Mouse (Mus musculus): ENCODE results near the gene Peli2. TPM values are rescaled to one million over a fixed set of nuclear protein-coding genes. Genes with fewer than 3 reads are reported as not detected.

Peli2 gene
- polyA plus RNA-seq, 1 experiment from 2014 or later: 6.3 TPM

DNA sequence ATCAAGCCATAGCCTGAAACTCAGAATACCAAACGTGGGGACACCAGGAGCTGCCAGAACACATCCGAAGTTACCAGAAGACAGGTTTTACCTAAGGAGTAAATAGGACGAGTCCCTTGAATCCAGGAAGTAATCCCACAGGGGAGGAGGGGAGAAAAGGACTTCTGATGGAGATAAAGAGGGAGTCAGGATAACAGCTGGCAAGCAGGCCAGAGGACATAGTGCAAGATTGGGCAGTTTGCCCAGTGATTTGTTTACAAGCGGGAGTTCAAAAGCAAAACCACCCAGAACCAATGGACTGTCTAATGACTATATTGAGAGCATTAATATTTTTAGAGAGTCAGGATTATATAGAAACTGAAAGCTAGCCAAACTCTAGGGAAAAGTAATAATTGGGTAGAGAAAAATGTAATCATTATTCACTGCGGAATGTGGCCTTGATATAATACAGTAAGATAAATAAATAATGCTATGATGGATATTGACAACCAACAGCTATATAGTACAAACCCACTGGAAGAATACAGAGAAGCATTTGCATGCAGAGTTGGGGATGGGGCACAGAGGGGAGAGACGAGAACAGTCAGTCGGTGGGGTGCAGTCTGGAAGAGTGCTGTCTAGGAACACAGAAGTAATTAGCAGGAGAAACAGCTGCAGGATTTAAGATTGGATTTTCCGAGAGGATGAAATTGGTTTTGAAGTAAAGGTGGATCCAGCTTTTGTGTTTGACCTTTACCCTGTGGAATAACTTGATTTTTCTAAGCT, 77.7 kb downstream of the Peli2 start:
- no peak for ATAC-seq (ENCODE audit: insufficient read depth, low FRiP score)
- Histone ChIP-seq H3K9me3 (replicated peaks; ENCODE audit: control insufficient read depth, low read length) (no peaks in the 10 kb centered on the region), H3K4me1 (ENCODE audit: control insufficient read depth, insufficient read depth, low read length) (peaks cover 35% of the 10 kb centered on the region), H3K27me3 (ENCODE audit: control insufficient read depth, insufficient read depth, low read length) (no peaks in the 10 kb centered on the region), H3K27ac (ENCODE audit: low read length) (no peak overlapping the region), H3K4me3 (replicated peaks; ENCODE audit: low read length) (no peak overlapping the region), H3K4me2 (ENCODE audit: low read depth, low read length) (no peak overlapping the region), H3K36me3 (ENCODE audit: control insufficient read depth, insufficient read depth, low read length) (no peaks in the 10 kb centered on the region), H3K9ac (ENCODE audit: low read length) (no peak overlapping the region)
- 45% methylated on average over 8 of the region's 8 CpGs for WGBS

GRCm38 (mm10) chr14:48198957-48199356, 78.3 kb downstream of the Peli2 start:
- Histone ChIP-seq H3K9ac (ENCODE audit: low read length) (no peak overlapping the region), H3K4me2 (ENCODE audit: low read depth, low read length) (no peak overlapping the region), H3K36me3 (ENCODE audit: control insufficient read depth, insufficient read depth, low read length) (no peaks in the 10 kb centered on the region), H3K4me3 (replicated peaks; ENCODE audit: low read length) (no peak overlapping the region), H3K4me1 (ENCODE audit: control insufficient read depth, insufficient read depth, low read length) (peaks cover 35% of the 10 kb centered on the region), H3K9me3 (replicated peaks; ENCODE audit: control insufficient read depth, low read length) (no peaks in the 10 kb centered on the region), H3K27ac (ENCODE audit: low read length) (peak overlapping the region; percentile 10; the same call in 1 of the 2 replicates), H3K27me3 (ENCODE audit: control insufficient read depth, insufficient read depth, low read length) (no peaks in the 10 kb centered on the region)
- WGBS: 59% methylated on average over 16 of the region's 16 CpGs
- no peak for ATAC-seq (ENCODE audit: insufficient read depth, low FRiP score)

DNA sequence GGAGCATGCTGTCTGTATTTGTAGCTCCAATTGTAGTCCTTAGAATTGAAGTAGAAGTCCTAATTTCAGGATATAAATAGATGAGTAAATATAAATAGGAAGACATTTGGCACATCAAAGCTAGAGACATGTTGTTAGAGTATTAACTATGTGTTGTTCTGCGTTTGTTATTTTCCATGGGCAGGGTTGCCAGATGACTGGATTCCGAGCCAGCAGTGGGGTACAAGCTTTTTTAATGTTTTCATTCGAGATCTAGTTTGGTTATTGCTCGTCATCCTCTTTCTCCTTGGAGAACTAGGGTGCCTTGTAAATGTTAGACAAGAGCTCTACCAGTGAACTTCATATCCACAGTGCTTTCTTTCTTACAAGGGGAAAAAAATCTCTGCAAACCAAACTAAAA, 78.9 kb downstream of the Peli2 start:
- no peak overlapping the region for H3K4me3 ChIP-seq (replicated peaks; ENCODE audit: low read length)
- H3K36me3 ChIP-seq (ENCODE audit: control insufficient read depth, insufficient read depth, low read length): no peaks in the 10 kb centered on the region
- peaks cover 35% of the 10 kb centered on the region for H3K4me1 ChIP-seq (ENCODE audit: control insufficient read depth, insufficient read depth, low read length)
- H3K4me2 ChIP-seq (ENCODE audit: low read depth, low read length): no peak overlapping the region
- no peak overlapping the region for H3K27ac ChIP-seq (ENCODE audit: low read length)
- no peak for ATAC-seq (ENCODE audit: insufficient read depth, low FRiP score)
- no peaks in the 10 kb centered on the region for H3K9me3 ChIP-seq (replicated peaks; ENCODE audit: control insufficient read depth, low read length)
- 68% methylated on average over 4 of the region's 4 CpGs for WGBS
- H3K27me3 ChIP-seq (ENCODE audit: control insufficient read depth, insufficient read depth, low read length): no peaks in the 10 kb centered on the region
- H3K9ac ChIP-seq (ENCODE audit: low read length): no peak overlapping the region

- no peak overlapping the region for H3K4me2 ChIP-seq (ENCODE audit: low read depth, low read length)
- H3K9me3 ChIP-seq (replicated peaks; ENCODE audit: control insufficient read depth, low read length): no peaks in the 10 kb centered on the region
- H3K9ac ChIP-seq (ENCODE audit: low read length): no peak overlapping the region
- 84% methylated on average over 9 of the region's 9 CpGs for WGBS
- no peaks in the 10 kb centered on the region for H3K36me3 ChIP-seq (ENCODE audit: control insufficient read depth, insufficient read depth, low read length)
- peaks cover 35% of the 10 kb centered on the region for H3K4me1 ChIP-seq (ENCODE audit: control insufficient read depth, insufficient read depth, low read length)
- no peak overlapping the region for H3K27ac ChIP-seq (ENCODE audit: low read length)
- ATAC-seq (ENCODE audit: insufficient read depth, low FRiP score): no peak
- H3K4me3 ChIP-seq (replicated peaks; ENCODE audit: low read length): no peak overlapping the region
- H3K27me3 ChIP-seq (ENCODE audit: control insufficient read depth, insufficient read depth, low read length): no peaks in the 10 kb centered on the region
These were observed 79.7 kb downstream of the Peli2 start for GRCm38 (mm10) chr14:48200291-48200690.

- Histone ChIP-seq H3K36me3 (ENCODE audit: control insufficient read depth, insufficient read depth, low read length) (no peaks in the 10 kb centered on the region), H3K4me2 (ENCODE audit: low read depth, low read length) (no peak overlapping the region), H3K4me3 (replicated peaks; ENCODE audit: low read length) (no peak overlapping the region), H3K9me3 (replicated peaks; ENCODE audit: control insufficient read depth, low read length) (no peaks in the 10 kb centered on the region), H3K27ac (ENCODE audit: low read length) (no peak overlapping the region), H3K27me3 (ENCODE audit: control insufficient read depth, insufficient read depth, low read length) (no peaks in the 10 kb centered on the region), H3K9ac (ENCODE audit: low read length) (no peak overlapping the region), H3K4me1 (ENCODE audit: control insufficient read depth, insufficient read depth, low read length) (peaks cover 39% of the 10 kb centered on the region)
- no peak for ATAC-seq (ENCODE audit: insufficient read depth, low FRiP score)
- 72% methylated on average over 3 of the region's 3 CpGs for WGBS
These were observed 80.2 kb downstream of the Peli2 start for GRCm38 (mm10) chr14:48200788-48201187.

DNA sequence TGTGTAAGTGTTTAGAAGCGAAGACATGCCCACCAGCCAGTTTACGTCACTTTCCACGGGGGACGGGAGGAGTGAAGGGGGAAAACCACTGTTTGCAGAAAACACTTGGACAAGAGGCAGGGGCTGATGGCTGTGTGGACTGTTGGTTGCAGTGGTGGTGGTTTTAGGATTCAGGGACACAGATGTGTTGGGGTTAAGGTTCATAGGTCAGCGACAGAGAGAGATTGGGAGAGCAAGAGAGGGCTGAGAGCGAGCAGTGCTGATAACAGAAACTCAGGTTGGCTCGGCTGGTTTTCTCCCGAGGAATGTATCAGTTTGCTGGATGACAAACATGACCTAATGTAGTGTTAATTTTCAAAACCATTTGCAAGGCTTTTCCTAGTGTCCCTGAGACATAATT, 80.8 kb downstream of the Peli2 start:
- H3K4me2 ChIP-seq (ENCODE audit: low read depth, low read length): no peak overlapping the region
- no peaks in the 10 kb centered on the region for H3K27me3 ChIP-seq (ENCODE audit: control insufficient read depth, insufficient read depth, low read length)
- no peaks in the 10 kb centered on the region for H3K36me3 ChIP-seq (ENCODE audit: control insufficient read depth, insufficient read depth, low read length)
- H3K27ac ChIP-seq (ENCODE audit: low read length): no peak overlapping the region
- WGBS: 58% methylated on average over 8 of the region's 8 CpGs
- H3K4me3 ChIP-seq (replicated peaks; ENCODE audit: low read length): no peak overlapping the region
- no peaks in the 10 kb centered on the region for H3K9me3 ChIP-seq (replicated peaks; ENCODE audit: control insufficient read depth, low read length)
- H3K4me1 ChIP-seq (ENCODE audit: control insufficient read depth, insufficient read depth, low read length): peaks cover 42% of the 10 kb centered on the region
- no peak overlapping the region for H3K9ac ChIP-seq (ENCODE audit: low read length)
- ATAC-seq (ENCODE audit: insufficient read depth, low FRiP score): no peak

DNA sequence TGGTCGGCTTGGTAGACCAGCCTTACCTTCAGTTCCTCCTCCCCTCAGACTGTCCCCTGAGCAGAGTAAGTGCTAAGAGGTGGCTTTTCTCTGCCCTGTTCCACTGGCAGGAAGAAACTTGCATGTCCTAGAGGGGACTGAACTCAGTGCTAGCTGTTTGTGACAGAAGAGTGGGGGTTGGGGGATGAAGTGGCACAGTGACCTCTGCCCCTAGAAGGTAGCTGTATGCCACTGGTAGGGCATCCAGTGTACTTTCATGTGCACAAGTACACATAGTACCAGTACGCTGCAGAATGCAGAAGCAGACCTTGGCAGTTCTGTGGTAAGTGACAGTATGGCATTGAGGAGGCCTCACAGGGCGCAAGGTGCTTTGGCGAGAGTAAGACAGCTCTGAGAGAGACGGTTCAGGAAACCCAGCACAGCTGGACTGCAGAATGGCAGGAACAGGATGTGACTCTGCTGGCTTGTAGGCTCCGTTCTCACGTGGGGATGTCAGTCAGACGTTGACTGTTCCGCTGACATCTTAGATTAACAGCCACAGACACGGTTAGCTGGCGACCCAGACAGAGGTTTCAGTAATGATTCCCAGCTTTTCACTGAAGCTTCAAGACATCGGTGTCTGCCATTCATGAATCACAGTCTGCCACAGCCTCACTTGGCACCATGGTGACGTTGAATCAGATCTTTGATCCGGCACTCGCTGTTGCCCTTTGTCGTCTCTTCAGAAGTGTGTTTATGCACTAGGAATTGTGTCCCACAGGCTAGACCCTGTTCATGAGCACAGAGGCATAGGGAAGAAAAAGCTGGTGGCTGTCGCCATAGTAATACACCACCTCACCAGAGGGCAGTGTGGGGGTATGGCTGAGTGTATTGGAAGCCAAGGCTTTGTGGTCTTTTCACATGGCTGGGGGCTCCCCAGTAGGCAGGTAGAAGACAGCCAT, 81.7 kb downstream of the Peli2 start:
- H3K4me1 ChIP-seq (ENCODE audit: control insufficient read depth, insufficient read depth, low read length): peaks cover 45% of the 10 kb centered on the region
- H3K27ac ChIP-seq (ENCODE audit: low read length): no peak overlapping the region
- no peak for ATAC-seq (ENCODE audit: insufficient read depth, low FRiP score)
- H3K9ac ChIP-seq (ENCODE audit: low read length): no peak overlapping the region
- H3K4me2 ChIP-seq (ENCODE audit: low read depth, low read length): no peak overlapping the region
- no peak overlapping the region for H3K4me3 ChIP-seq (replicated peaks; ENCODE audit: low read length)
- H3K36me3 ChIP-seq (ENCODE audit: control insufficient read depth, insufficient read depth, low read length): no peaks in the 10 kb centered on the region
- H3K27me3 ChIP-seq (ENCODE audit: control insufficient read depth, insufficient read depth, low read length): no peaks in the 10 kb centered on the region
- H3K9me3 ChIP-seq (replicated peaks; ENCODE audit: control insufficient read depth, low read length): no peaks in the 10 kb centered on the region
- WGBS: 73% methylated on average over 17 of the region's 17 CpGs

- Histone ChIP-seq H3K4me2 (ENCODE audit: low read depth, low read length) (no peak overlapping the region), H3K4me1 (ENCODE audit: control insufficient read depth, insufficient read depth, low read length) (peaks cover 41% of the 10 kb centered on the region), H3K36me3 (ENCODE audit: control insufficient read depth, insufficient read depth, low read length) (no peaks in the 10 kb centered on the region), H3K9ac (ENCODE audit: low read length) (no peak overlapping the region), H3K27ac (ENCODE audit: low read length) (no peak overlapping the region), H3K27me3 (ENCODE audit: control insufficient read depth, insufficient read depth, low read length) (no peaks in the 10 kb centered on the region), H3K4me3 (replicated peaks; ENCODE audit: low read length) (no peak overlapping the region), H3K9me3 (replicated peaks; ENCODE audit: control insufficient read depth, low read length) (no peaks in the 10 kb centered on the region)
- ATAC-seq (ENCODE audit: insufficient read depth, low FRiP score): no peak
- 70% methylated on average over 10 of the region's 10 CpGs for WGBS
These were observed 84.4 kb downstream of the Peli2 start for GRCm38 (mm10) chr14:48205044-48205443.

- no peak overlapping the region for H3K27ac ChIP-seq (ENCODE audit: low read length)
- no peak for ATAC-seq (ENCODE audit: insufficient read depth, low FRiP score)
- no peaks in the 10 kb centered on the region for H3K9me3 ChIP-seq (replicated peaks; ENCODE audit: control insufficient read depth, low read length)
- no peak overlapping the region for H3K9ac ChIP-seq (ENCODE audit: low read length)
- H3K4me3 ChIP-seq (replicated peaks; ENCODE audit: low read length): no peak overlapping the region
- no peaks in the 10 kb centered on the region for H3K36me3 ChIP-seq (ENCODE audit: control insufficient read depth, insufficient read depth, low read length)
- WGBS: 37% methylated on average over 11 of the region's 11 CpGs
- H3K27me3 ChIP-seq (ENCODE audit: control insufficient read depth, insufficient read depth, low read length): no peaks in the 10 kb centered on the region
- H3K4me1 ChIP-seq (ENCODE audit: control insufficient read depth, insufficient read depth, low read length): peaks cover 35% of the 10 kb centered on the region
- no peak overlapping the region for H3K4me2 ChIP-seq (ENCODE audit: low read depth, low read length)
These were observed 85.0 kb downstream of the Peli2 start for GRCm38 (mm10) chr14:48205635-48206034.
